Mouse (Mus musculus): ENCODE measurements around the gene Araf. TPM values are rescaled to one million over a fixed set of nuclear protein-coding genes. Genes with fewer than 3 reads are reported as not detected.

Araf gene
- 116 and 122 TPM in 2 replicates for polyA plus RNA-seq (2015; fragmentation: Nextera tagmentation; extraction: Ambion mirVana)

GRCm38 (mm10) chrX:20797681-20798080 lies at the start of gene Araf:
Gene Araf, plus strand, starts transcription at chrX:20797814.

GRCm38 (mm10) chrX:20869962-20870513 lies 72.4 kb downstream of the Araf start, which contains the start of gene Timp1:
Gene Timp1, plus strand, starts transcription at chrX:20870166.

Small RNA genes lying within 50 kb of the gene (microRNA-seq; reads per million reads assigned to microRNA genes)
- gene Gm24824 (0 reads per million in 2 experiments), gene Mir5617 (0 reads per million in 2 experiments)

Other genes starting within 250 kb of the Araf start
- gene Rgn, start 248.0 kb upstream of the Araf start, polyA plus RNA-seq (2015; fragmentation: Nextera tagmentation; extraction: Ambion mirVana): 0.53 and 0.60 TPM in 2 replicates
- gene Rbm10, start 180.3 kb upstream of the Araf start, polyA plus RNA-seq (2015; fragmentation: Nextera tagmentation; extraction: Ambion mirVana): 17.5 and 19.1 TPM in 2 replicates
- gene Ndufb11, start 180.2 kb upstream of the Araf start, polyA plus RNA-seq (2015; fragmentation: Nextera tagmentation; extraction: Ambion mirVana): 497 and 549 TPM in 2 replicates
- gene Uba1, start 139.5 kb upstream of the Araf start, polyA plus RNA-seq (2015; fragmentation: Nextera tagmentation; extraction: Ambion mirVana): 71.8 and 80.6 TPM in 2 replicates
- 113 and 114 TPM in 2 replicates for gene Cdk16, start 109.9 kb upstream of the Araf start, polyA plus RNA-seq (2015; fragmentation: Nextera tagmentation; extraction: Ambion mirVana)
- 16.6 and 17.0 TPM in 2 replicates for gene Usp11, start 93.9 kb upstream of the Araf start, polyA plus RNA-seq (2015; fragmentation: Nextera tagmentation; extraction: Ambion mirVana)
- gene Timp1, start 72.4 kb downstream of the Araf start, polyA plus RNA-seq (2015; fragmentation: Nextera tagmentation; extraction: Ambion mirVana): 7.2 and 14.8 TPM in 2 replicates
- 0.06 and 0.12 TPM in 2 replicates for gene Syn1, start 123.2 kb downstream of the Araf start, polyA plus RNA-seq (2015; fragmentation: Nextera tagmentation; extraction: Ambion mirVana)
- gene Cfp, start 133.7 kb downstream of the Araf start, polyA plus RNA-seq (2015; fragmentation: Nextera tagmentation; extraction: Ambion mirVana): 10.2 and 13.6 TPM in 2 replicates
- gene Elk1, start 152.8 kb downstream of the Araf start, polyA plus RNA-seq (2015; fragmentation: Nextera tagmentation; extraction: Ambion mirVana): 6.7 and 7.0 TPM in 2 replicates
- 47.1 and 51.6 TPM in 2 replicates for gene Uxt, start 164.2 kb downstream of the Araf start, polyA plus RNA-seq (2015; fragmentation: Nextera tagmentation; extraction: Ambion mirVana)

Measured in skeletal muscle tissue, postnatal 0 days (tissue).